Mouse (Mus musculus) B cell, adult 2 months (primary cell): ENCODE measurements around the gene Aass.
"Not testable (repeated sequence)": the region's sequence is repeated elsewhere in the genome, so short reads cannot be mapped to it uniquely, and the experiment has no call there.

Experiments
- DNase-seq, 2 experiments: peaks; one replicate each; pipeline ENCODE4 v3.0.0; 2022

Gene Aass

GRCm38 (mm10) chr6:23132573-23133181 is at the start of gene Aass:
Aass (minus strand) TSS chr6:23132986.
- DNase-seq = no peak

- DNase-seq = no peak
Measured at GRCm38 (mm10) chr6:23180096-23180495, 47.3 kb upstream of the Aass start.

- DNase-seq = not testable (repeated sequence)
Measured at GRCm38 (mm10) chr6:23163824-23164223, 31.0 kb upstream of the Aass start.

GRCm38 (mm10) chr6:23156357-23156756 is 23.6 kb upstream of the Aass start:
- DNase-seq = not testable (repeated sequence)

- DNase-seq = no peak
Measured at GRCm38 (mm10) chr6:23153112-23153511, 20.3 kb upstream of the Aass start.

- DNase-seq = no peak
Measured at GRCm38 (mm10) chr6:23147221-23147620, 14.4 kb upstream of the Aass start.

- DNase-seq = no peak
Measured at GRCm38 (mm10) chr6:23143980-23144379, 11.2 kb upstream of the Aass start.

GRCm38 (mm10) chr6:23131015-23131414 is 1.8 kb downstream of the Aass start:
- DNase-seq = no peak

GRCm38 (mm10) chr6:23129201-23129600 is 3.6 kb downstream of the Aass start:
- DNase-seq = no peak

- DNase-seq = no peak
Measured at GRCm38 (mm10) chr6:23126706-23127105, 6.1 kb downstream of the Aass start.

- no peak for DNase-seq
Measured at GRCm38 (mm10) chr6:23125831-23126230, 7.0 kb downstream of the Aass start.

- DNase-seq = no peak
Measured at GRCm38 (mm10) chr6:23124823-23125222, 8.0 kb downstream of the Aass start.

GRCm38 (mm10) chr6:23122934-23123333 is 9.9 kb downstream of the Aass start:
- DNase-seq = no peak

- DNase-seq = no peak
Measured at GRCm38 (mm10) chr6:23114781-23115180, 18.0 kb downstream of the Aass start.

- no peak for DNase-seq
Measured at GRCm38 (mm10) chr6:23107069-23107468, 25.7 kb downstream of the Aass start.

GRCm38 (mm10) chr6:23106373-23106772 is 26.4 kb downstream of the Aass start:
- DNase-seq = no peak

GRCm38 (mm10) chr6:23090346-23091055 is 42.3 kb downstream of the Aass start:
- not testable (repeated sequence) for DNase-seq

GRCm38 (mm10) chr6:23089292-23089691 is 43.5 kb downstream of the Aass start:
- DNase-seq = not testable (repeated sequence)

- DNase-seq = no peak
Measured at GRCm38 (mm10) chr6:23084587-23085421, 48.0 kb downstream of the Aass start.

- DNase-seq = no peak
Measured at GRCm38 (mm10) chr6:23079991-23080680, 52.6 kb downstream of the Aass start.

GRCm38 (mm10) chr6:23078273-23078672 is 54.5 kb downstream of the Aass start:
- no peak for DNase-seq

GRCm38 (mm10) chr6:23076060-23076459 is 56.7 kb downstream of the Aass start:
- DNase-seq = no peak

GRCm38 (mm10) chr6:23055734-23056133 is 77.1 kb downstream of the Aass start:
- DNase-seq = no peak
